Mouse (Mus musculus) liver, postnatal 0 days (tissue): ENCODE data around the gene Alpl. TPM values are rescaled to one million over a fixed set of nuclear protein-coding genes. Genes with fewer than 3 reads are reported as not detected.
A peak's percentile ranks its signal among the peaks of the same experiment; 100 is the strongest.

ENCODE experiments used
- ATAC-seq: fragments of 200-750 bp; cut with Nextera tagmentation; 2 replicates; pipeline ENCODE4 v1.8.0; 2017; ENCODE audit warnings: mild to moderate bottlenecking, moderate library complexity
- DNase-seq: peaks from one replicate; pipeline ENCODE4 v3.0.0-alpha.2; 2016
- H3K27ac ChIP-seq: fragments of 300-500 bp; sonication (generic); 2 replicates; pipeline ENCODE4 v1.5.1; 2014; ENCODE audit warnings: antibody characterized with exemption, moderate library complexity, mild to moderate bottlenecking, low read depth
- H3K27me3 ChIP-seq: fragments of 300-500 bp; sonication (generic); 2 replicates; pipeline ENCODE4 v1.6.1; 2014; ENCODE audit warnings: low read length, control low read depth, mixed read lengths; ENCODE audit not compliant: insufficient read depth
- H3K36me3 ChIP-seq: fragments of 300-500 bp; sonication (generic); replicated peaks from 2 replicates; pipeline ENCODE4 v1.6.1; 2014; ENCODE audit warnings: mild to moderate bottlenecking, control low read depth, low read length, moderate library complexity, mixed read lengths; ENCODE audit not compliant: insufficient read depth
- H3K4me1 ChIP-seq: fragments of 300-500 bp; sonication (generic); 2 replicates; pipeline ENCODE4 v1.6.1; 2014; ENCODE audit warnings: antibody characterized with exemption, mild to moderate bottlenecking, control low read depth; ENCODE audit not compliant: insufficient read depth
- H3K4me2 ChIP-seq: fragments of 300-500 bp; sonication (generic); 2 replicates; pipeline ENCODE4 v1.6.1; 2014; ENCODE audit warnings: low read depth, mild to moderate bottlenecking, low read length, moderate library complexity, mixed read lengths
- H3K4me3 ChIP-seq: fragments of 300-500 bp; sonication (generic); 2 replicates; pipeline ENCODE4 v1.5.1; 2014; ENCODE audit warnings: low read depth, low read length
- H3K9ac ChIP-seq: fragments of 300-500 bp; sonication (generic); replicated peaks from 2 replicates; pipeline ENCODE4 v1.6.1; 2014; ENCODE audit warnings: mild to moderate bottlenecking, moderate library complexity
- H3K9me3 ChIP-seq: fragments of 300-500 bp; sonication (generic); 2 replicates; pipeline ENCODE4 v1.6.1; 2016; ENCODE audit warnings: mild to moderate bottlenecking, control low read depth, low read length, mixed read lengths
- CTCF ChIP-seq: sonication (generic); IDR thresholded peaks from 2 replicates; pipeline ENCODE4 v1.5.1; 2016; ENCODE audit warnings: antibody characterized with exemption, low read depth
- EP300 ChIP-seq: IDR thresholded peaks from 2 replicates; pipeline ENCODE4 v1.6.1; 2016; ENCODE audit warnings: antibody characterized with exemption, low read depth, mild to moderate bottlenecking
- WGBS: fragments of 180-500 bp; shearing (Covaris S2); extraction: QIAGEN DNeasy Blood & Tissue Kit; methylation state at CpG from one replicate; pipeline ENCODE4 v1.1.7; 2014; ENCODE audit not compliant: insufficient replicate concordance; 5-methylcytosine and 5-hydroxymethylcytosine counted together
- polyA plus RNA-seq: library from polyadenylated mRNA; unstranded; fragments of >200 nt; fragmentation: Nextera tagmentation; extraction: Ambion mirVana; gene quantifications from 2 replicates; pipeline ENCODE4 v1.2.1, GENCODE M21; 2015

Gene Alpl
- polyA plus RNA-seq, 1 experiment from 2014 or later: 18.7 TPM

- H3K36me3 ChIP-seq: no peaks in the 10 kb centered on the region
- 72% methylated on average over 13 of the region's 13 CpGs for WGBS
- H3K27me3 ChIP-seq: peaks cover 33% of the 10 kb centered on the region
These were observed 70.5 kb downstream of the Alpl start for GRCm38 (mm10) chr4:137725541-137726145.

GRCm38 (mm10) chr4:137724766-137725165, 71.4 kb downstream of the Alpl start:
- H3K9ac ChIP-seq: no peak overlapping the region
- peak; percentile 83 for DNase-seq
- no peaks in the 10 kb centered on the region for H3K36me3 ChIP-seq
- 36% methylated on average over 8 of the region's 8 CpGs for WGBS
- TF ChIP-seq CTCF: peak; percentile 100
- no peak for TF ChIP-seq EP300
- ATAC-seq: peak; percentile 73
- no peaks in the 10 kb centered on the region for H3K4me1 ChIP-seq
- no peak overlapping the region for H3K27ac ChIP-seq
- peaks cover 29% of the 10 kb centered on the region for H3K27me3 ChIP-seq
- H3K9me3 ChIP-seq: no peaks in the 10 kb centered on the region
- H3K4me2 ChIP-seq: peak overlapping the region; percentile 50
- H3K4me3 ChIP-seq: no peak overlapping the region

More at GRCm38 (mm10) chr4:137725541-137726145, 70.5 kb downstream of the Alpl start:
- ATAC-seq (no peak), DNase-seq (no peak)
- no peak overlapping the region for H3K4me3 ChIP-seq
- no peaks in the 10 kb centered on the region for H3K9me3 ChIP-seq
- H3K9ac ChIP-seq: no peak overlapping the region
- H3K4me1 ChIP-seq: no peaks in the 10 kb centered on the region
- H3K4me2 ChIP-seq: no peak overlapping the region
- TF ChIP-seq EP300 (no peak), CTCF (no peak)
- H3K27ac ChIP-seq: no peak overlapping the region

- H3K27me3 ChIP-seq: peaks cover 25% of the 10 kb centered on the region
- peak overlapping the region; percentile 50 for H3K4me2 ChIP-seq
- no peak for TF ChIP-seq EP300
- TF ChIP-seq CTCF: no peak
- no peaks in the 10 kb centered on the region for H3K4me1 ChIP-seq
- 40% methylated on average over 10 of the region's 11 CpGs for WGBS
- no peak overlapping the region for H3K27ac ChIP-seq
- H3K36me3 ChIP-seq: no peaks in the 10 kb centered on the region
- H3K9me3 ChIP-seq: no peaks in the 10 kb centered on the region
- DNase-seq (peak; percentile 47), ATAC-seq (peak; percentile 57)
- no peak overlapping the region for H3K9ac ChIP-seq
- H3K4me3 ChIP-seq: 0 out of 2 replicates have a peak overlapping the region, but pooled peaks have one; percentile 1
These were observed 72.0 kb downstream of the Alpl start for GRCm38 (mm10) chr4:137724212-137724611.

- no peak for DNase-seq
- Histone ChIP-seq H3K9ac (no peak overlapping the region), H3K27me3 (peaks cover 18% of the 10 kb centered on the region), H3K4me2 (peak overlapping the region; percentile 50), H3K36me3 (no peaks in the 10 kb centered on the region), H3K27ac (no peak overlapping the region), H3K4me3 (no peak overlapping the region), H3K9me3 (no peaks in the 10 kb centered on the region), H3K4me1 (no peaks in the 10 kb centered on the region)
- no peak for TF ChIP-seq EP300
- no peak for TF ChIP-seq CTCF
- WGBS: 44% methylated on average over 25 of the region's 25 CpGs
- ATAC-seq: no peak
These were observed 72.7 kb downstream of the Alpl start for GRCm38 (mm10) chr4:137723527-137723926.

GRCm38 (mm10) chr4:137722692-137723427, 73.3 kb downstream of the Alpl start:
- TF ChIP-seq CTCF (peak; percentile 96), EP300 (no peak)
- H3K9me3 ChIP-seq: no peaks in the 10 kb centered on the region
- peak; percentile 80 for DNase-seq
- H3K36me3 ChIP-seq: no peaks in the 10 kb centered on the region
- peak overlapping the region; percentile 50; the same call in 1 of the 2 replicates for H3K4me2 ChIP-seq
- no peak overlapping the region for H3K9ac ChIP-seq
- ATAC-seq: no peak
- no peaks in the 10 kb centered on the region for H3K4me1 ChIP-seq
- H3K4me3 ChIP-seq: no peak overlapping the region
- peaks cover 15% of the 10 kb centered on the region for H3K27me3 ChIP-seq
- 16% methylated on average over 12 of the region's 12 CpGs for WGBS
- no peak overlapping the region for H3K27ac ChIP-seq

- no peaks in the 10 kb centered on the region for H3K4me1 ChIP-seq
- no peak overlapping the region for H3K4me2 ChIP-seq
- no peak overlapping the region for H3K27ac ChIP-seq
- no peak for DNase-seq
- H3K36me3 ChIP-seq: no peaks in the 10 kb centered on the region
- ATAC-seq: no peak
- TF ChIP-seq EP300 (no peak), CTCF (no peak)
- H3K27me3 ChIP-seq: peaks cover 15% of the 10 kb centered on the region; the same call in 1 of the 2 replicates
- no peak overlapping the region for H3K4me3 ChIP-seq
- 81% methylated on average over 3 of the region's 3 CpGs for WGBS
- no peak overlapping the region for H3K9ac ChIP-seq
- no peaks in the 10 kb centered on the region for H3K9me3 ChIP-seq
These were observed 74.0 kb downstream of the Alpl start for GRCm38 (mm10) chr4:137722230-137722629.
